Mouse (Mus musculus) forebrain, embryonic 11.5 days (tissue): ENCODE measurements around the gene Klhl21. TPM values are rescaled to one million over a fixed set of nuclear protein-coding genes. Genes with fewer than 3 reads are reported as not detected.

Source experiments
- ATAC-seq: fragments of 200-750 bp; cut with Nextera tagmentation; replicated peaks from 2 replicates; pipeline ENCODE4 v1.8.0; 2017; ENCODE audit warnings: moderate TSS enrichment; ENCODE audit not compliant: low FRiP score
- DNase-seq: peaks from one replicate; pipeline ENCODE4 v3.0.0-alpha.2; 2017; ENCODE audit warnings: low spot score
- H3K27ac ChIP-seq: fragments of 300-500 bp; sonication (generic); 2 replicates; pipeline ENCODE4 v1.5.1; 2014; ENCODE audit warnings: low read depth, low read length
- H3K27me3 ChIP-seq: fragments of 300-500 bp; sonication (generic); 2 replicates; pipeline ENCODE4 v1.6.1; 2014; ENCODE audit warnings: mild to moderate bottlenecking, low read length, mixed read lengths; ENCODE audit not compliant: control insufficient read depth, insufficient read depth
- H3K36me3 ChIP-seq: fragments of 300-500 bp; sonication (generic); 2 replicates; pipeline ENCODE4 v1.6.1; 2014; ENCODE audit warnings: mild to moderate bottlenecking, low read length, moderate library complexity, mixed read lengths; ENCODE audit not compliant: control insufficient read depth, insufficient read depth
- H3K4me1 ChIP-seq: fragments of 300-500 bp; sonication (generic); replicated peaks from 2 replicates; pipeline ENCODE4 v1.6.1; 2014; ENCODE audit warnings: low read length, mixed read lengths; ENCODE audit not compliant: control insufficient read depth, insufficient read depth
- H3K4me2 ChIP-seq: fragments of 300-500 bp; sonication (generic); 2 replicates; pipeline ENCODE4 v1.6.1; 2014; ENCODE audit warnings: low read depth, mild to moderate bottlenecking, low read length, moderate library complexity, mixed read lengths; ENCODE audit not compliant: severe bottlenecking
- H3K4me3 ChIP-seq: fragments of 300-500 bp; sonication (generic); 2 replicates; pipeline ENCODE4 v1.5.1; 2014; ENCODE audit warnings: low read depth, low read length
- H3K9ac ChIP-seq: fragments of 300-500 bp; sonication (generic); 2 replicates; pipeline ENCODE4 v1.6.1; 2014; ENCODE audit warnings: low read length
- H3K9me3 ChIP-seq: fragments of 300-500 bp; sonication (generic); 2 replicates; pipeline ENCODE4 v1.6.1; 2016; ENCODE audit warnings: low read length, mixed read lengths; ENCODE audit not compliant: control insufficient read depth
- WGBS: fragments of 180-500 bp; shearing (Covaris S2); extraction: QIAGEN DNeasy Blood & Tissue Kit; methylation state at CpG from one replicate; pipeline ENCODE4 v1.1.7; 2014; 5-methylcytosine and 5-hydroxymethylcytosine counted together
- polyA plus RNA-seq: library from polyadenylated mRNA; unstranded; fragments of >200 nt; fragmentation: Nextera tagmentation; extraction: Ambion mirVana; gene quantifications from 2 replicates; pipeline ENCODE4 v1.2.1, GENCODE M21; 2014

Gene Klhl21
- polyA plus RNA-seq, result 3.9 and 5.3 TPM in 2 replicates

DNA sequence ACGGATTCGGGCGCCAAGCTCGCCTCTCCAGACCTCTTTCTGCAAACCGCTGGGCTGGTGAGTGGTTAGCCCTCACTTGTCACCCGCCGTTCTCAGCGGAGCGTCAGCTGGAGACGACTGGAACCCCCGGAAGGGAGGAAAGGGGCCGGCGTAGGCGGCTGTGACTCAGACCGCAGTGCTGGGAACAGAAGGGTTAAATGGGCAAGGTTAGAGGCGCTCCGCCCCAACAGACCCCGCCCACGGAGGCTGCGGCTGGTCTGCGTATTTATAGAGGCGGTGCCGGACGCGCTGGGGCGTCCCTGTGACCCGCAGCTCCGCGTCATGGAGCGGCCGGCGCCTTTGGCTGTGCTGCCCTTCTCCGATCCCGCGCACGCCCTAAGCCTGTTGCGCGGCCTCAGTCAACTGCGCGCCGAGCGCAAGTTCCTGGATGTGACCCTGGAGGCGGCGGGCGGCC is at the start of gene Klhl21:
TSS of gene Klhl21 (plus strand) at position 182 of the 454 bp plus-strand sequence.
- Histone ChIP-seq H3K4me2 (peak within 1 kb of the TSS; percentile 100), H3K4me3 (peak within 1 kb of the TSS; percentile 67), H3K4me1 (peaks cover 28% of the 10 kb centered on the region), H3K9me3 (no peaks in the 10 kb centered on the region), H3K27me3 (peaks cover 21% of the 10 kb centered on the region), H3K9ac (peak within 1 kb of the TSS; percentile 60), H3K36me3 (no peaks in the 10 kb centered on the region), H3K27ac (no peak within 1 kb of the TSS)
- ATAC-seq (peak; percentile 88), DNase-seq (peak; percentile 95)
- WGBS, result under 1% methylated on average over 43 of the region's 45 CpGs

DNA sequence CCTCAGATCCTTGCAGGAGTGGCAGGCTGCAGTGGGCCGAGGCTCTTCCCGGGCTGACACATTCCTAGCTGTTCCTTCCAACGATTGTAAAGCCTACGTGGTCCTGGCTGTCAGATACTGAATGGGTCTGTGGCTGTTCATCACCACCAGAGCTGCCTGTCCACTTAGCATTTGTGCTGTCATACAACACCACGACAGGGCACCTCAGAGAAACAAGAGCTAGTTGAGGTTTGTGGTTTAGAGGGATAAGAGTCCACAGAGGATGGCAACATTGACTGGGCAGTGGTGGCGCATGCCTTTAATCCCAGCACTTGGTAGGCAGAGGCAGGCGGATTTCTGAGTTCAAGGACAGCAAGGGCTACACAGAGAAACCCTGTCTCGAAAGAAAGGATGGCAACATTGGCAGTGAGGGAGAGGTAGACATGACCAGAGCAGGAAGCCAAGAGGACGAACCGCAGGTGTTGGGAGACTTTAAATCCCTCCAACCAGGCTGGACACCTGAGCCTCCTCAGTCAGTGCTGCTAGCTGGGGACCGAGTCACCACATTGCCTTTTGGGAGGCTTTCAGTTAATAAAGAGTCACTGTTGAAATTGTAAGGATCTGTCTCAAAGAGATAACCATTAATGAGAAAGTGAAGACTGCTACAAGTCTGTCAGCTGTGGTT is 48.6 kb upstream of the Klhl21 start:
- Histone ChIP-seq H3K27ac (no peak overlapping the region), H3K36me3 (no peaks in the 10 kb centered on the region; the same call in 1 of the 2 replicates)
- no peak for DNase-seq

DNA sequence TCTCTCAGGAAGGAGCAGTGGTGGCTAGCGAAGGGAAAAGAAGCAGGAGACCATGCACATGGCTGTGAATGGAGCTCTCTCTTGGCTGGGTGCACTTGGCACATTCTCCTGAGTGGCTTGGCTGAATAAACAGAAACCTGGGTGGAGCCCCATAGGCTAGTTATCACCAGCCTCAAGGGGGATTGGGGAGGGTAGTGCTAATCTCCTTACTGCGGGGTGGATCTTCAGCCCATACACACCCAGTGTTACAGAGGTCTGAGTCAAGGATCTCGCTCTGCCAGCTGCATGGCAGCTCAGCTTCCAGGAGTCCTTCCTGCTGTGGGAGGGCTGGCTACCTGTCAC is 48.1 kb upstream of the Klhl21 start:
- Histone ChIP-seq H3K9me3 (no peaks in the 10 kb centered on the region), H3K9ac (no peak overlapping the region), H3K4me1 (no peaks in the 10 kb centered on the region), H3K4me2 (no peak overlapping the region), H3K27ac (no peak overlapping the region), H3K36me3 (no peaks in the 10 kb centered on the region; the same call in 1 of the 2 replicates), H3K4me3 (no peak overlapping the region), H3K27me3 (no peaks in the 10 kb centered on the region)
- DNase-seq, result no peak
- no peak for ATAC-seq
- 94% methylated on average over 3 of the region's 3 CpGs for WGBS

More for the DNA sequence above, 48.6 kb upstream of the Klhl21 start:
- Histone ChIP-seq H3K9me3 (no peaks in the 10 kb centered on the region), H3K4me3 (no peak overlapping the region), H3K4me1 (no peaks in the 10 kb centered on the region), H3K27me3 (no peaks in the 10 kb centered on the region), H3K4me2 (no peak overlapping the region), H3K9ac (no peak overlapping the region)
- 92% methylated on average over 11 of the region's 11 CpGs for WGBS
- ATAC-seq, result no peak

DNA sequence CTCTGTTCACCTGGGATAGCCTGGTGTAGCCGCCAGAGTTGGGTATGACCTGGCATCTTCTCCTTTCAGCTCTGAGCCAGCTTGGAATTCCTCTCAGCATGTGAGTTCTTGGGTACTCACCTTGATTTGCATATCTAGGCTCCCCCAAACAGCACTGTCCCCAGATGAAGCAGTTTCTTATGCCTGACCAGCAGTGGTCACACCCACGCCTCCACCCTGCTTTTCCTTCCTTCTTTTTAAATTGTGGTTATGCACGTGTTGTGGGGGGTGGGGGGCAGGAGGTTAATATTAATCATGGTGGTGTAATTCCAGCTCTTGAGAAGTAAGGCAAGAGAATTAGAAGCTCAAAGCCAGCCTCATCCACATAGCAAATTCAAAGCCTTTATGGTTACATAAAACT is 45.8 kb upstream of the Klhl21 start:
- no peak for ATAC-seq
- Histone ChIP-seq H3K9me3 (no peaks in the 10 kb centered on the region), H3K36me3 (no peaks in the 10 kb centered on the region; the same call in 1 of the 2 replicates)

DNA sequence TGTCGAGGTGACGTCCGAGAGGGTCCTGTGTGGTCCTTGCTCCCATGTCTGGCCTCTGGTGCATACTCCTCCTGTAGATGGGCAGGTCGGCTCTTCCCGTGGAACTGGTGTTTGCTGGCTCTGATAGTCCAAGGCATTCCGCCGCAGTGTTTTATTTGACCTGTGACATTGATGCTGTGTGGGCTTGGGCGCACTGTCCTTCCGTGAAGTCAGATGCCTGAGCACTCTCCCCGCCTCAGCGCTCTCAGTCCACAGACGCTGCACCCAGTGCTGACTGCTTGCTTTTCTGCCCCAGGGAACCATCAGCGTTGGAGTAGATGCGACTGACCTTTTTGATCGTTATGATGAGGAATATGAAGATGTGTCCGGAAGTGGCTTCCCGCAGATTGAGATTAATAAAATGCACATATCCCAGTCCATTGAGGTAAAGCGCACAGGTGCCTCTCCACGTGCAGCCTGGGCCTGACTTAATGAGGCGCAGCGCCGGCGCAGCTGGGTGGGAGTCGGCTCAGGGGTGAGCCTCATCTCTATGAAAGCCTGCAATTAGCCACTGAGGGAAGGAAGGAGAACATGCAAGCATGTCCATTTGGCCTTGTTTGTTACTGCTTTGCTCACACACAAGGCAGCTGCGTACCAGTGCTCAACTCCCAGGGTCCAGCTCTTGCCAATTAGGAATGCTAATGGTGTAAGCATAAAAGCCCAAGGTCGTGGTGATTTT is 40.2 kb upstream of the Klhl21 start:
- H3K9ac ChIP-seq, result no peak overlapping the region
- H3K9me3 ChIP-seq, result no peaks in the 10 kb centered on the region
- H3K4me3 ChIP-seq, result no peak overlapping the region
- ATAC-seq (no peak), DNase-seq (no peak)
- WGBS, result 93% methylated on average over 26 of the region's 26 CpGs
- no peaks in the 10 kb centered on the region; the same call in 1 of the 2 replicates for H3K36me3 ChIP-seq
- no peaks in the 10 kb centered on the region for H3K27me3 ChIP-seq
- no peaks in the 10 kb centered on the region for H3K4me1 ChIP-seq
- no peak overlapping the region for H3K27ac ChIP-seq
- H3K4me2 ChIP-seq, result no peak overlapping the region

More for the DNA sequence above, 45.8 kb upstream of the Klhl21 start:
- WGBS, result 90% methylated on average over 3 of the region's 3 CpGs
- no peak overlapping the region for H3K4me3 ChIP-seq
- no peak overlapping the region for H3K4me2 ChIP-seq
- no peaks in the 10 kb centered on the region for H3K27me3 ChIP-seq
- no peaks in the 10 kb centered on the region for H3K4me1 ChIP-seq
- no peak overlapping the region for H3K9ac ChIP-seq
- no peak overlapping the region for H3K27ac ChIP-seq
- no peak for DNase-seq

DNA sequence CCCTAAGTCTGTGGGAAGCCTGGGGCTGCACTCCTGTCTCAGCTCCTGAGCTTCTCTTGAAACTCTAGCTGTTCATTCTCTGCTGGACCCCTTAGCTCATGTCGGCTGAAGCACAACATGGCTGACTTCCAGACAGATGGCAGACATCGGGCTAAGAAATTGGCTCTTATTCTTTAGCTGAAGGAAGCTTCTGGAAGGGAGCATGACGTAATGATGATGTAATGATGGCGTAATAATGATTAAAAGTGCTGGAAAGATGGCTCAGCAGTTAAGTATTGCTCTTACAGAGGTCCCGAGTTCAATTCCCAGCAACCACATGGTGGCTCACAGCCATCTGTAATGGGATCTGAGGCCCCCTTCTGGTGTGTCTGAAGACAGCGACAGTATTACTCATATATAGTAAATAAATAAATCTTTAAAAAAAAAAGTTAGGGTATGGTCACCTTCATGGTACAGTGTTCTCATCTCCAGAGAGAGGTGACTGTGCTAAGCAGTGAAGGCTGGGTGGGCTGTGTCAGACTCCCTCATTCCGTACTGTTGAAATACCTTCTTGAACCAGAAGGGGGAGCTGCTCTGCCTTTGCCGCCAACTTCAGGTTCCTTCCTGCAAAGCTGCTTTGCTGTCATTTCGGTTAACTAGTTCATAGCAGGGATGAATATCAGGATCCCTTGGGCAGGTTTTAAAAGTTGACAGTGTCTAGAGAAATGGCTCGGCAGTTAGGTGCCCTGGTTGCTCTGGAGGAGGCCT is 36.2 kb upstream of the Klhl21 start:
- no peak overlapping the region for H3K4me3 ChIP-seq
- H3K4me1 ChIP-seq, result no peaks in the 10 kb centered on the region
- WGBS, result 69% methylated on average over 10 of the region's 10 CpGs
- DNase-seq (peak; percentile 64), ATAC-seq (0 out of 2 replicates have a peak, but pooled peaks have one; percentile 33)
- peaks cover 6% of the 10 kb centered on the region for H3K36me3 ChIP-seq
- no peak overlapping the region for H3K9ac ChIP-seq
- H3K27me3 ChIP-seq, result no peaks in the 10 kb centered on the region
- no peak overlapping the region for H3K27ac ChIP-seq
- H3K4me2 ChIP-seq, result no peak overlapping the region
- no peaks in the 10 kb centered on the region; the same call in 1 of the 2 replicates for H3K9me3 ChIP-seq

DNA sequence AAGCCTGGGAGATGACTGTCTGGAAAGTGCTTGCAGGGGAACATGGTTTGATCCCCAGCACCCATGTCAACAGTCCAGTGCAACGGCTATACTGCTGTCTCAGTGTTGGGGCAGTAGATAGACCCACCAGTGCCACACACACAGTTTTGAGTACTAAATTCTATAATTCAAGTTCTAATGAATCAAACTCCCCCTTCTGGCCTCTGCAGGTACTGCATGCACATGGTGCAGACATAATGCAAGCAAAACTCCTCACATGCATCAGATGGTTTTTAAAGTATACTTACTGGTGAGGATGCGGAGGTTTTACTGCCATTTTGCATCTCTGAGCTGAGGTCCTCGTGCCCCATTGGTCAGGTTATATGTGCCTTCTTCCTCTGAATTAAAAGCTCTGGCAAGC is 33.2 kb upstream of the Klhl21 start:
- WGBS, result 91% methylated on average over 3 of the region's 3 CpGs
- peaks cover 6% of the 10 kb centered on the region for H3K36me3 ChIP-seq
- DNase-seq, result peak; percentile 73
- no peak overlapping the region for H3K4me2 ChIP-seq
- no peaks in the 10 kb centered on the region for H3K4me1 ChIP-seq
- H3K27ac ChIP-seq, result no peak overlapping the region
- ATAC-seq, result no peak
- no peaks in the 10 kb centered on the region for H3K27me3 ChIP-seq
- no peak overlapping the region for H3K9ac ChIP-seq
- H3K9me3 ChIP-seq, result no peaks in the 10 kb centered on the region; the same call in 1 of the 2 replicates
- no peak overlapping the region for H3K4me3 ChIP-seq

DNA sequence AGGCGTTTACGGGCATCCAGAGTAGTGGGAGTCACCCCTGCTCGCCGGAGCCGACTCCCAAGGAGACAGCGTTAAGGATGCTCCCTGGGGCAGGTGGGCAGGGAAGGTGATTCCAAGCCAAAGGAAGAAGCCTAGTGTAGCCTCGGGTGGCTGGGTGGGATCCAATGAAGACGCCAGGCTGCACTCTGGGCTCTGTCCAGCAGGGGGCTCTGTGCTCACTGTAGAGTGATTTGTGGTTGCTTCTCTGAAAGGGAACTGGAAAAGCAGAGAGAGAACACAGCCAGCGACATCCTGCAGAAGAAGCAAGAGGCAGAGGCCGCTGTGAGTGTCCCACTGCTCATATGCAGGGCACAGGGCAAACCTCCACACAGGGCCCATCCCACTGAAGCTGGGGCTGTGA is 30.9 kb upstream of the Klhl21 start:
- DNase-seq, result peak; percentile 91
- ATAC-seq, result no peak
- Histone ChIP-seq H3K9ac (no peak overlapping the region), H3K4me1 (no peaks in the 10 kb centered on the region), H3K4me3 (no peak overlapping the region), H3K4me2 (no peak overlapping the region), H3K9me3 (no peaks in the 10 kb centered on the region; the same call in 1 of the 2 replicates), H3K36me3 (peaks cover 6% of the 10 kb centered on the region), H3K27me3 (no peaks in the 10 kb centered on the region), H3K27ac (no peak overlapping the region)
- WGBS, result 48% methylated on average over 10 of the region's 10 CpGs
